10 mouse cellular contexts compared by ENCODE assay signal in genomic region chr7:68285851-68286298, GRCm38 (mm10). TPM values are rescaled to one million over a fixed set of nuclear protein-coding genes. Genes with fewer than 3 reads are reported as not detected.
A peak's percentile ranks its signal among the peaks of the same experiment; 100 is the strongest.
DNase-seq lines count a peak whose midpoint lies in the region; ATAC-seq lines count a peak whose summit lies in the region.
"Had no signal": no experiment of that assay in that cellular context is flagged by ENCODE, and none has a peak within 500 bp of the region (broad histone marks: within the 10 kb centered on the region; RNA-seq: fewer than 3 reads in every experiment).

No protein-coding gene starts in this region.

- ATAC-seq in hematopoietic stem cell, adult 5-6 weeks (replicated peaks in 1 of 2; ENCODE audit: insufficient read depth in 1 of 2, low FRiP score in 2 of 2, low TSS enrichment in 1 of 2, low read depth in 1 of 2, poor library complexity in 2 of 2, severe bottlenecking in 2 of 2) = peak; percentile 5 to 44; a peak in 3 of 4 replicates
- no peak for ATAC-seq in megakaryocyte, adult 5-6 weeks (ENCODE audit: poor library complexity, severe bottlenecking)

- peak; percentile 57 for DNase-seq in embryo, embryonic 11 days
- no peak for DNase-seq in embryo, embryonic 9.5 days (ENCODE audit: extremely low spot score)
- peak; percentile 88 for DNase-seq in CD4-positive helper T cell, adult 2 months (ENCODE audit: low read depth, low spot score)
- peak; percentile 34 for DNase-seq in mesoderm, embryonic 11.5 days (ENCODE audit: low read depth, low spot score)
- DNase-seq in left cerebral cortex, adult 8-10 months (ENCODE audit: low spot score in 2 of 2) = no peak
- no peak for DNase-seq in left cerebral cortex, postnatal 10 days (ENCODE audit: extremely low spot score in 1 of 2, low spot score in 2 of 2)
- DNase-seq: cerebellum, adult 18-20 months had no signal

- intact Hi-C loops in left cerebral cortex, postnatal 10 days (cut with DNase I) = no loop called here

RNA-seq across cellular contexts. Expression of gene Fam169b, which starts 12.2 kb away (rescaled TPM):
- total RNA-seq in hematopoietic stem cell, adult 5-6 weeks (2017) = 1.8 and 3.6 TPM in 2 replicates
- total RNA-seq in left cerebral cortex, adult 8-10 months (2022) = under 1 TPM; 0.39 to 0.76 (median 0.67) TPM
- total RNA-seq in left cerebral cortex, postnatal 10 days (2021) = under 1 TPM; 0.32 to 0.47 TPM
- total RNA-seq in megakaryocyte, adult 5-6 weeks (2015) = 0.18 and 0.98 TPM in 2 replicates
- total RNA-seq in megakaryocyte, adult 5-6 weeks (2017) = 0.04 and 0.61 TPM in 2 replicates

RNA-seq across cellular contexts. Expression of gene Pgpep1l, which starts 21.8 kb away (rescaled TPM):
- not detected in 2 replicates for total RNA-seq in hematopoietic stem cell, adult 5-6 weeks (2017)
- 1 to 10 TPM; 1.4 to 2.7 (median 2.1) TPM for total RNA-seq in left cerebral cortex, adult 8-10 months (2022)
- total RNA-seq in left cerebral cortex, postnatal 10 days (2021) = under 1 TPM in 1 of 2 experiments, not detected in 1; 0.49 TPM
- total RNA-seq in megakaryocyte, adult 5-6 weeks (2015) = not detected in 2 replicates
- total RNA-seq in megakaryocyte, adult 5-6 weeks (2017) = not detected in 2 replicates
- total RNA-seq: monocyte, adult 5-6 weeks had no signal

Comparison
In these comparisons a context has a peak if more than half of its experiments do, and no peak if none do; other contexts are left out.
1. DNase-seq: peak in embryo, embryonic 11 days (single experiment), CD4-positive helper T cell, adult 2 months (single experiment) and mesoderm, embryonic 11.5 days (single experiment); none in embryo, embryonic 9.5 days (single experiment), left cerebral cortex, adult 8-10 months (0 of 2) and left cerebral cortex, postnatal 10 days (0 of 2).